Mouse (Mus musculus): ENCODE results near the gene Aprt.

DNA sequence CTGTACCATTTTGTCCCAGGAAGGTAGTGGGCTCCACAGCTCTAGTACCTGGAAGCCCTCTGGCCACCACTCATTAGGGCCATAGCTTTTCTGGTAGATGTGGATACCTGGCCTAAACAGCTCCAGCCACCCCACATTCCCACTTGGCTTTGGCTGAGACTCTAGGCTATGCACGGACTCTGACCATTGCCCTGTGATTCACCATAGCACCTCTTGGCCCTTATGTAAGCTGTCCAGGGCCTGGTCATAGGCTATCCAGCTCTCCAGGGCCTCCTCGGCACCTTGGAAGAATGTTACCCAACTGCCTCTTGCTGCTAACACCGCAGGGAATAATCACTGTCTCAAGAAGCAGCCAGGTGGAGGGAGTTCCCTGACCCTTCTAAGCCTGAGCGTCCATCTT, 47.5 kb downstream of the Aprt start:
- TF ChIP-seq CTCF (IDR thresholded peaks at IDR 0.05; ENCODE audit: low read depth, low read length) (no peak), POLR2A (IDR thresholded peaks at IDR 0.05; ENCODE audit: extremely low read depth, insufficient read depth, low read length) (no peak)
